Mouse (Mus musculus): ENCODE data around the gene Gm4353. TPM values are rescaled to one million over a fixed set of nuclear protein-coding genes. Genes with fewer than 3 reads are reported as not detected.
"Not testable (repeated sequence)": the region's sequence is repeated elsewhere in the genome, so short reads cannot be mapped to it uniquely, and the experiment has no call there.

The Gm4353 gene
- 1 to 10 TPM; 3.9 to 4.6 TPM for total RNA-seq (2021)

DNA sequence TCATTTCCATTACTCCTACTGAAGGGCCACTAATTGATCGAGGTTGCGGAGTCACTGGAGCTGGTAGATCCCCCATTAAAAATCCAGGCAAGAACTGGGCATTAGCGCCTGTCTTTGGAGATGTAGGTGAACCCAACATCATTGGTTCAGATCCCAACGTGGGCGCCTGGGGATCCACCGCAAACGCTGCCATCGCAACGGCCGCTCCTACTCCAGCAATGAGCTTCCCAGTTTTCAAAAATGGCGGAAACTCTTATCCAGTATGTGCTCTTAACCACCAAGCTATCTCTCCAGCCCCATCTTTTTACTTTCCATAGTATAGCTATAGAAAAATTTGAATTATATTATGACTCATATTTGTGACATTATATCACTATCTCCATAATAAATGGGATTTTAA, at the start of gene Gm4353:
Gene Gm4353, minus strand, starts transcription at position 270 of the 400 bp plus-strand sequence.
- intact Hi-C loops (cut with DNase I); DNase-seq: not testable (repeated sequence)

DNA sequence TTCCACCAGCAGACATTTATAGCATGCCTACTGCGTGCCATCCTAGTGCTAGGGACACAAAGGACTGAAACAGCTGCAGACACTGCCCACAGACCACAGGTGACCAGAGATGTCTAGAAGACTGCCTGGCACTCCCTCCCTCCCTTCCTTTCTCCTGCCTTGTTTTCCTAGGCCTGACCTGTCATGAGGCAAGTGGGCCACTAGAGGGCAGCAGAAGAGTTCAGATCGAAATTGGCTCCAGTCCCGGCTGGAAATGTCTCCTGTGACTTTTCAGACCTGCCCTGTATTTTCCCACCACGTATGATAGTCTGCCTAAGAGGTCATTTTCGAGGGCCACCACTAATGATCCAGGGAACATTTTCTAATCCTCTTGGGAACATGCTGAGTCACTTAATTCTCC, 47.6 kb upstream of the Gm4353 start:
- intact Hi-C loops (cut with DNase I) = no loop called here
- DNase-seq = peak; percentile 87

DNA sequence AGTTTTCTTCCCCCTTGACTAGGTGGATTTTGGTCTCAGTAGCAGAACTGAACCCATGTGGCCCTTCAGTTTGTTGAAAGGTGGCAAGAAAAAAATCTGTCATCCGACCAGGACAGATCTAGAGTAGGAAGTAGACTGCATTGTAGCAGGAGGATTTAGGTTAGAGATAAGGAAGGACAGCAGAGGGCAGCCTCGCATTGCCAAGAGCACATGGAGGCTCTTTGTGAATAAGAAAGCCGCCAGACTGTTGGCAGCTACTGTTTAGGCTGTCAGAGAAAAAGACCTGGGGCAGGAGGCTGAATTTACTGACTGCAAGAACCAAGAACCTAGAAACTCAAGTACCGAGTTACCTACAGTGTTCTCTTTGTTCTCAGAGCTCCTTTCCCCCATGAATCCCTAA, 47.0 kb upstream of the Gm4353 start:
- intact Hi-C loops (cut with DNase I) = no loop called here
- DNase-seq = peak; percentile 70

DNA sequence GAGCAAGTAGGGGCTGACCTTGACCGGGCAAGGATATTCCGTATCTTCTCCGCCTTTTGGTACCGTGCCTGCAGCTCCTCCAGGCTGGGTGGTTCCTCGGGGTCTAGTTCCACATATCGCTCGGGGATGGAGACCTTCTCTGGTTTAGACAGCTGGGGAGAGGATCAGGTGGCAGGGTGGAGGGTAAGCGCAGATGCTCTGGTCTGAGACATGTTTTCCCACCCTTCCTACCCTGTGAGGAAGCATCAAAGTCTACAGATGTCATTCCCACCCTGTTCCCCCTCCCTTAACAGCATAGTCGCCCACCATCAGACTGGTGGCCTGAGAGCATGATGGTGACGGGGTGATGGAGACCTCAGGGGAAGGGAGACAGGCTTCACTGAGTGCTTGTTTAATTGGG, 44.9 kb upstream of the Gm4353 start:
- no peak for DNase-seq

DNA sequence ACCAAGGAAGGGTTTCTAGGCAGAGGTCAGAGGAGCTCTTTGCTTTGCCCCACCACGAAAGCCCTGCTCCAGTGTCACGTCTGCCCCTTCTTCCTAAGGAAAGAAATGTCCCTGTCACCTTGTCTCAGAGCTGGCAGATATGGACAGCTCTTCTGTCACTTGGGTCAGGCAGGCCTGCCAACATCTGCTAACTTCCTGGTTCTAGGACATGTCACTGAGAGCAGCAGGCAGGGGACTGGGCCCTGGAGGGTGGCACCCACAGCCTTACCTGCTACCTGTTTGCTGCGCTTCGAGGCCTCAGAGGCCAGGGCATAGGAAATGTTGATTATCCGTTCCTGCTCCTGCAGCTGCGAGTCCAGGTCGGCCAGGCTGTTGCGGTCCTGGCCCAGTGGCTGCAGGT, 43.9 kb upstream of the Gm4353 start:
- intact Hi-C loops (cut with DNase I) = no loop called here
- no peak for DNase-seq

More for the DNA sequence above, 44.9 kb upstream of the Gm4353 start:
- intact Hi-C loops (cut with DNase I) = no loop called here

DNA sequence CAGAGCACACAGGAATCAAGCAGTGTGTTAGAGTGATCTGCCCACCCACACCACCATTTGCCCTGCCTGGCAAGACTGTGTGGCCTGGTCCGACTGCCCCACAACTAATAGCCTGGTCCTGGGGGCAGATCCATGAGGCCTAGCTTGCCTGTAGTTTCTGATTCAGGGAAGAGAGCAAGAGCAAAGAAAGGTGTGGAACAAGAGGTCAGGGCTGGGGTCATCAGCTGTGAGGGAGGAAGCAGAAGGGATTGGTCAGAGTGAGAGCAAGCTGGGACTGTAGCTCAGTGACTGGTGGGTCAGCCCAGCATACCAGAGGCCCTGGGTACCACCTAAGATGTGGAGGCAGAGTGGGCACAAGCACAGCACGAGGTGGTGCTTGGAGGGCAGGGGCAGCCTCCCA, 42.6 kb upstream of the Gm4353 start:
- intact Hi-C loops (cut with DNase I) = no loop called here
- no peak for DNase-seq

DNA sequence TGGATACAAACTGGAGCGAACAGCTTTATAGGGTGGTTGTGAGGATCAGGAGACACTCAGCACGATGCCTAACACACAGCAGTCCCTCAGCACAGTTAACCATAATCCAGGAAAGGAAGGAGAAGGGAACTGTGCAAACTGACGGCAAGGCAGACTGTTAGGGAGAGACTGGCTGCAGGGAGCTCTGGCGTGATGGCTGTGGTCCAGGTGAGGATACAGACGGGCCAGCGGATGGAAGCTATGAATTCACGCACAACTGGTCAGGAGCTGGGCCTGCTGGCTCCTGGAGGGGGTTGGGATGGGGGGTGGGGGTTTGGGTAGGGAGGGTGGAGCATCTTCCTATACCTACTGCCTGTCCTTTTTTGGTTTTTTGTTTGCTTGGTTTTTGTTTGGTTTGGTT, 41.2 kb upstream of the Gm4353 start:
- intact Hi-C loops (cut with DNase I) = no loop called here

DNA sequence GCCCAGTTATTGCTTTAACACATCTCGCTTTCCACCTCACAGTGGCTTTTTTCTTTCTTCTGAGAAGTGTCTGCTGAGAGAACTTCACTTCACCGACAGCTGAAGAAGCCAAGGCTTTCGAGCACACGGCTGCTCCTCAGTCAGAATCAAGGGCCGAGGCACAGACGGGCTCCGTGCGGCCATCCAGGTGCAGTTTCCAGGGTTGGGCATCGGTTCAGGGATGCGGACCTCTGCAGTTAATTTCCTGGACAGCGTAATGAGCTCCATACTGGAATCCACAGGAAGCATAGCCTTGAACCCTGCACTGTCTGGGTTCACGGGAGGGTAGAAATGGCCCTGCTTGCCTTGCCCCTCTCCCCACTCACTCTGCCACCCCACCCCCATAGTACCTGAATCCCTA, 39.6 kb upstream of the Gm4353 start:
- DNase-seq = no peak
- intact Hi-C loops (cut with DNase I) = no loop called here

More for the DNA sequence above, 41.2 kb upstream of the Gm4353 start:
- peak; percentile 74 for DNase-seq

DNA sequence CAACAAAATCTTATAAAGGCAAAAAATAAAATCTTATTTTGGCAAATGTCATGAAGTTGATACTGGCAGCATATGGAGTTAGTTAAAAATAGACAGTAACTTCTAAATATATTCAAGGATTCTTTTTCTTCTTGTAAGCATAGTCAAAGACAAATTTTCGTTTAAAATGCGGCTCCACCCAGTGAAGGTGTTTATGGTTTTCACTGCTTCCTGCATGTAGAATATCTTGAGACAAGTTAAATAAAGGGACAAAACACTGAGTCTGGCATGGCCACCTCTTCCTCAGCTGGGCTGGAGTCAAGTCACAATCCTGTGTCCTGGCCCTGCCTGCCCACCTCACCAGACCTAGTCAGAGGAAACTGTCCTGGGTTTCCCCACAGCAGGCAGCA, 39.2 kb upstream of the Gm4353 start:
- intact Hi-C loops (cut with DNase I) = no loop called here
- DNase-seq = no peak

DNA sequence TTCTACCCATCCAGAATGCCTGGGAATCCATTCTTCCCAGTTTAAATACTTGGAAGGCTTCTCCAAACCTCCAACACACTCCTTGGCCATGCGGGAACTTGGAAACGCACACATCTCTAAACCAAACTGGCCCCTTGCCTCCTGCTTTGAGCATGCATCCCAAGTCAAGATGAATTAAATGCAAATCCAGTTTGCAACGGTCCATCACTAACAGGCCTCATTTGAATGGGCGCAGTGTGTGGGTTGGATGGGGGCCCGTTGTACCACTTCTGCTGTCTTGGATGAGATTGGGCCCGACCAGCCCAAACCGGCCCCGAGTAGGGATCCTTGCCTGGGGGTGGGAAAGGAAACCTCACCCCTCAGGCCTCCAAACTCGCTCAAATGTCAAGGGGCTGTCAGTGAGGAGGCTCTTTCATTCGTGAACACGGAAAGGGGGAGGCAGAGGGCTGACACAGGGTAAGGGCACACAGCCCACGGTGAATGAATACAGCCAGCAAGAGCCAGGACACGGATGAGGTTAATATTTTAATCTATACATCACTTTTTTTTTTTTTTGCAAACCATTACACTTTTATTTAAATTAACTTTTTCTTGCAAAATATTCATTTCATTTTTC, 38.7 kb upstream of the Gm4353 start:
- intact Hi-C loops (cut with DNase I) = no loop called here
- peak; percentile 92 for DNase-seq

DNA sequence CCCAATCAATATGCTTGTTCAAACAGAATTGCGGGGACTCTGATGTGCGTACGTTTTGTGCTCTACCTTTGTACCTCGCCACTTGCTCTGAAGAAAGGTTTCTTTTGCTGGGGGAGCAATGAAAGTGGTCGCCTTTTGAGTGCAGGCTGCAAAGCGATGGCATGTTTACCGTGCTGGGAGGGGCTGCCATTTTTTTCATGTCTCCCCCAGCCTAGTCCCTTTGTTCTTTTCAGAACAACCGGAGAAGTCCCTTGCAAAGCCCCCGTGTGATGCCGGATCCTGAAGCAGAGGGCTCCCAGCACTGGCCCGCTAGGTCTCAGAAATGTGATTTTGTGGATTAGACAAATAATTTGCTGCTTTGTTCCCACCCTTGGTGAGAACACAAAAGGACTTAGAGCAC, 36.8 kb upstream of the Gm4353 start:
- intact Hi-C loops (cut with DNase I) = no loop called here
- DNase-seq = no peak

DNA sequence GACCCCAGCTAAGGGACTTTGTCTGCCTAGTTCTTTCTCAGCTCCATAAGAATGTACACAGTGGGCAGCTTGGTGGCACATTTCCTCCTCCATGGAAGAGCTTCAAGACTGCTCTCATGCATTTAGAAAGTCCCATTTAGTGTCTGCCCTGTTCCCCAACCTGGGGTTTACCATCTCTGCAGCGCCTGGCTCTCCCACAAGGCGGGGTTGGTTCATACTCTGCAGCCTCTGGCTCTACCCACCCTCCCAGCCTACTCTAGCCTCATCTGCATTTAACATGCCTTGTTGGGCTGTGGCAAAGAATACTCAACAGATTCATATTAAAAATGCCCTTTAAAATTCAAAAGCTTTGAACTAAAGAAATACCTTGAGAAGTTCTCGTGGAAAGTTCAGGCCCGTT, 36.3 kb upstream of the Gm4353 start:
- intact Hi-C loops (cut with DNase I) = no loop called here
- DNase-seq = no peak

DNA sequence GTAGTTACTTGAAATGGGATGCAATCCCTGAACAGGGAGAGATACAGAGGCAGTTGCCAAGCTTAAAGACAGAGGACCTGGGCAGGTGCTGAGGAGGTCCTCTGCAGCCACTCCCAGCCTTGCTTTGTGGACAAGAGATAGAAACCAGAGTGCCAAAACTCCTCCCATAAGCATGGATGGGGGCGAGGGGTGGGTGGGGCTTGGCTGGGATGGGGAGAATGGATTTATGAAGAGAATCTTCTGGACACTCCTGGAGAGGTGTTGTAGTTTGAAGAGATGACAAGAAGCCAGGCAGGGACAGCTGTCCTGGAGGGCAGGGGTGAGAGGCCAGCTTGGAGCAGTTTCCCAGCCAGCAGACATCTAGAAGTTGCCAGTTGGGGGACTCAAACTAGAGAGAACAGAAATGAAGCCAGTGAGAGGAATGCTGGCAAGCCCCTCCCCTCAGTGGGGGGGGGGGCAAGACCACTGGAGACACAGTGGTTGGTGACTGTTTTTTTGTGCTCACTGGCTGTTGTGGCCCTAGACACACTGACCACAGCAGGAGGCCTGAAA, 34.9 kb upstream of the Gm4353 start:
- intact Hi-C loops (cut with DNase I) = no loop called here
- peak; percentile 54 for DNase-seq

DNA sequence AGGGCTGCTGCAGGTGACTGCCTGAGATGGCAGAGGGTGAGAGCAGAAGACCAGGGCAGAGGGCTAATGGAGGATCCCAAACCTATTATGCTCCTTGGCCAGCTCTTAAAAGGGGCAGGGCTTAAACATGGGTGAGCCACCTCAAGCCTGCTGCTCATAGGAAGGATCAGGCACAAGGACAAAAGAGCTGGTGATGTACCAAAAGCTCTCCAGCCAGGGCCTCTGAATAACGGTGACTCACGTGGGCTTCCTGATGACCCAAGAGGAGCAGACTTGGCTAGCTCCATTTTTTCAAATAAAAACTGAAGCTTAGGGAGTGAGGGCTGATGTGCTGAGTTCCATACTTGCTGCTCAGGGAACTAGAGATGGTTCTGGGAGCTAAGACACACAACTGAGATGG, 31.6 kb upstream of the Gm4353 start:
- DNase-seq = no peak
- intact Hi-C loops (cut with DNase I) = no loop called here

DNA sequence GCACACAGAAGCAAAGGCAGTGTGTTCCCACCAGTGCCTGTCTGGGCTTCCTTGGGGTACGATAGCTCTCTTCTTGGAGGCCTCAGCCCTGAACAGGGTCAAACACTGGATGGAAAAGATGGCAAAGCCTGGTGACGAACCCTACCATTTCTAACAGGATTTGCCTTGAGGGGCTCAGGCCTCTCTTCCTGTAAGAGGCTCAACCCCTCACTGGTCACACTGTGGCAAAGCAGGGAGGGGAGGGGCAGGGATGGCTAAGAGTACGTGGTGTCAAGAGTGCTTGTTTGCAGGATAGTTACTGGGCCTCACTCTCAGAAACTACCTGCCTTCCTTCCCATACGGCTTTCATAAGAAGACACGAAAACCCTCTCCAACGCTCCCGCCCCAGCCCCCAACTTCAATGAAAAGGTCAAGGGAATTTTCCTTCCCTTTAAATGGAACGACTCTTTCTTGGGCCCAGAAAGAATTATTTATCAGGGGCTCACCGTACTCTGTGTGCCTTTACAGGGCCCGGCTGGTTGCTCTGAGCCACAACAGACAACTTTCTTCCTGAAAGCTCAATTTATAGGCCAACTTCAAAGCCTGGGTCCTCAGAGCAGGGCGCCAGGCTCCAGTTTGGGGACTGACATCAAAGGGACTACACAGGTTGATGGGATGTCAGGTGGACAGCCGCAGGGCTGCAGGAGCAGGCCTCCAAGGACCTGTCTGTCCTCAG, 30.9 kb upstream of the Gm4353 start:
- intact Hi-C loops (cut with DNase I) = no loop called here
- no peak for DNase-seq

DNA sequence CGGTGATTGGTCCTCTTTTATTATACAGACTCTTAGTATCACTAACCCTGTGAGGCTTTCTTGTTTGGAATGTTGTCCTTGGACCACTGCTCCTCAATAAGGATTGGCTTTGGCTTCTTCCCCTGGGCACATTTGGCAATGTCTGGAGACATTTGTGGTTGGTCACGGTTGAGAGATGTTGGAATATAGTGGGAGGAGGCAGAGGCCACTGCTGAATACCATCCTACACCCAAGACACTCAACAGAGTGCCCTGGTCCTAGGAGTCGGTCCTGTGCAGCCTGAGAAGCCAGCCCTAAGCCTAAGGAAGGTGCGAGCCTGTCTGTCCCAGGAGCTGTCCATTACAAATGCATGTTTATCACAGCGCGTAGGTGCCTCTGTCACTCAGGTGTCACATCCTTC, 27.1 kb upstream of the Gm4353 start:
- DNase-seq = no peak
- intact Hi-C loops (cut with DNase I) = no loop called here

DNA sequence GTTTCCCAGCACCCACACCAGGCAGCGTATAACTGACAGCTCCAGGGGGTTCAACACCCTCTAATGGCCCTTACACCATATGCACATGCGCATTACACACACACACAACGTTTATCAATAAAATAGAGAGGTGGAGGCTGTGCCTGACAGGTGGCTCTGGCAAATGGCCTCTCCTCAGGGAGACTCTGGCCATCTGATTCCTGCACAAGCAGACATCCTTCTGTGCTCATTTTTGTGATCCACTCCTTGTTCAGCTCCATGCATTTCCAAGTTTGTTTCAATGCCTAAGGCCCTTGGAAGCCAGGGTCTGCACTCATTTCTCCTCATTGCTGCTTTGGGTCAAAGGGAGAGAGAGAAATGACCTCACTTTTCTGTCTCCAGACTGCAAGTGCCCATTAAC, 26.2 kb upstream of the Gm4353 start:
- intact Hi-C loops (cut with DNase I) = no loop called here
- DNase-seq = no peak

DNA sequence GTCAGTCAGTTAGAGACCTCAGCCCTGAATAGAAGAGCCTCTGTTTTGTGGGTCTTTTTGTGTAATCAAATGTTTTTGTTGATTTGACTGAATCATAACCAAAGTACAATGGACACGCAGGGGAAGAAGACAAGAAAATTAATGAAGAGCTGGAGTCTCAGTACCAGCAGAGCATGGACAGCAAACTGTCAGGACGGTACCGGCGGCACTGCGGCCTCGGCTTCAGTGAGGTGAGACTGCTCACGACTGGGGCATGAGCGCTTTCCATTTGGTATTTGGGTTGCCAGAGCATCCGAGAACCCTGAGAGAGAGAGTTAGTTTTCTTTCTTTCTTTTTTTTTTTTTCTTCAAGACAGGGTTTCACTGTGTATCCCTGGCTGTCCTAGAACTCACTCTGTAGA, 18.7 kb upstream of the Gm4353 start:
- DNase-seq = no peak
- intact Hi-C loops (cut with DNase I) = no loop called here

DNA sequence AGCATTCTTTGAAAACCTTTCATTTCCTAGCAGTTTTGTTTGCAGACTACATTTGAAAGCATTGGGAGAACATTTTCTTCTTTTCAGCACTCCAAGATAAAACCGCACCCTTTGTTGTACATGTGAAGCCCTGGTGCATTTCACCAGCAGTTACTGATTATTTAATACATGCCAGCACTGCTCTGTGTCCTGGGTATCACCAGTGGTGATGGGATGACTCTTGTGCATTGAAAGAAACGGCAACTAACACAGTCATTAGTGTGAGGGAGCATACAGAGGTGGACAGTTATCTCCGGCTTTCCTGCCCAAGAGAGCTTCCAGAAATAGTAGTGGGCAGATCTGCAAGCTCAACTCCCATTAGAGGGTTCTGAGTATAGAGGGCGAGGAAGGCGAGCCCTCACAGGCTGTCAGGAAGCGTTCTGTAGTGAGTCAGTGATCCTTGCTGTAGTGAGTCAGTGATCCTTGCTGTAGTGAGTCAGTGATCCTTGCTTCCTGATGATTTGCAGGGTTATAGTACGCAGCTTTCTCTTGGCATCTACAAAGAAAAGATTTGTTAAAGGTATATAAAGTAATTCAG, 15.6 kb upstream of the Gm4353 start:
- no peak for DNase-seq
- intact Hi-C loops (cut with DNase I) = no loop called here

DNA sequence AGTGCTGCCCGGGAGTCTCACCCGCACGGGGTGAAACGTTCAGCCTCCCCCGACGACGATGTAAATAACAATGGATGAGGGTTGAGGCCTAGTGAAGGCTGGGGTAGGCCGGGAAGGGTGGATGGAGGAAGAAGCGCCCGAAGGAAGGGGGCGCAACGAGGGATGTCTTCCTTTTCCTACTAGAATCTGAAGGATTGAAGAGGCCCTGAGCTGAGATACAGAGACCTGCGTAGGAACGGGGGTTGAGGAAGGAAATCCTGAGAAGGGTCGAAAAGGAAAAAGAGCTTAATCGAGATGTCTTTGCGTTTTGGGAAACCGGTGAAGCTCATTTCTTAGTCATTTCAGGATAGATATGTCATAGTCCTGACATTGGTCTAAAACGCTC, 9.0 kb upstream of the Gm4353 start:
- no peak for DNase-seq
- intact Hi-C loops (cut with DNase I) = no loop called here

DNA sequence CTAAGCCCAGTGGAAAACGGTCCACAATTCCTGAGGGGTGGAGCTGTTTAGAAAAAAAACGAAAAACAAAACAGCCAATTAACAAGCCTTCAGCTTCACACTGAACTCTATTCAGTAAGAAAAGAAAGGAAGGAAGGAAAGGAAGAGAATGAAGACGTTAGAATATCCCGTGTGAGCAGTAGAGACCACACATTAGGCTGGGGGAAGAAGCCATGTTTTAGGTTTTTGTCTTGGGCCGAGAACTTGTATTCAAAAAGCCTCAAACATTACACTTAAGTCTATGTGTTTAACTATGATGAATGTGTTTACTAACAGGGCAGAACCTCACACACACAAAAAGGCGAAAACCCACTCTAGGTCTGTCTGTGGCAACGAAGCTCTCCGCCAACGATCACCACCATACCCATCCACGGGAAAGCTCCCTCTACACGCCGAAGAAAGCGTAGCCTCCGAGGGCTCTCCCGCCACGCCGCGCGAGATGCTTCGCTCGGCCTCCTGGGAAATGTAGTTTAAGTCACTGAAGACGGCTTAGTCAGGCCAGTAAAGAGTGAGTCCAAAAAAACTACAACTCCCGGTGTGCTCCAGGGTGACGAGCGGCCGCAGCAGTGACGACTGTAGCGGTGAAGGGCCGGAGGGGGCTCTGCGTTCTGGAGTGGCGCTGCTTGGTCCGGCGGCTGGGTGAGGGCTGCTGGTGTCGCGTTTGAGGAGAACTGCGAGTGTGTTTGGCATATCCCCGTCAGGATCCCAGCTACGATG, 8.5 kb upstream of the Gm4353 start:
- peak; percentile 95 for DNase-seq
- intact Hi-C loops (cut with DNase I) = no loop called here

Data from left cerebral cortex, postnatal 4 days (tissue).